Mouse (Mus musculus) neutrophil, adult 59 days (primary cell): Measurements from ENCODE around the gene Zfp428. TPM values are rescaled to one million over a fixed set of nuclear protein-coding genes. Genes with fewer than 3 reads are reported as not detected.

Experiments
- total RNA-seq, 2 experiments: library from RNA; stranded (reverse); gene quantifications; 1 replicate in 1 of 2; 2 replicates in 1 of 2; pipeline ENCODE4 v1.2.4; 2023

Gene Zfp428
- total RNA-seq, result 1 to 10 TPM in 1 of 2 experiments, under 1 TPM in 1; 0.31 to 1.2 TPM

DNA sequence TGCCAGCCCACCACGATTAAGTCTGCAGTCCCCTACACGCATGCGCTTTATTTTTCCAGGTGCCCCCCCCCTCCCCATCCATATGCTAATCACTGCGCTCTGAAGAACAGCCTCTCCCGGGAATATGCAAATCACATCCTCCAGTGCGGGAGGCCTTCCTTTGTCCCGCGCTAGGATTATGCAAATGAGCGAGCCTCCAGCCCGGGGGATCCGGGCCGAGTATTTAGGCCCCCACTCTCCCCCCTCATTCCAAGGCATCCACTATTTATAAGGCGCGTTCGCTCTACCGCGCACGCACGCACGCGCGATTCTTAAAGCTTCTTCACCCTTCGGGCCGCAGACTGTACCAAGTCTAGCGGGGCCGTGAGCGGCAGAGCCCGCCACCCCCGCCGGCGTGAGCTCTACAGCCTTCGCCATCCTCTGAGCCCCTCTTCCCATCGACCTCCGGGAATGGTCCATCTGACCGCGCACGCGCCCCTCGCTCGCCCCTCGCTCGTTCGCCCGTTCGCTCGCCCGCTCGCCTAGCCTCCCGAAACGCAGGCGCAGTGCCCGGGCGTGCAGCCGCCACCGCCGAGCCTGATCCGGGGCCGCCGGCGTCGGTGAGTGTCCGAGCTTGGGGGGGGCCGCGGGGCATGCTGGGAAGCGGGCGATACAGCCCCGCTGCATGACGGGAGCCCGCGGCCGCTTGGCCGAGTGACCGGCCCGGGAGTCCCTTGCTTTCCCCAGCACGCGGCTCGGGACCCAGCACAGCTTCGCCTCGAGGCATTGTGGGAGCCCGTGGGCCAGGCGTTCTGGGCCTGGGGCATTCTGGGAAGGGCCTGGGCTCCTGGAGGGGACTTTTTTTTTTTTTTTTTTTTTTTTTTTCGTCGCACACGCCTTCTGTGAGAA lies at the start of gene Zfp428:
TSS of gene Zfp428 (plus strand) at position 169 of the 888 bp plus-strand sequence.

DNA sequence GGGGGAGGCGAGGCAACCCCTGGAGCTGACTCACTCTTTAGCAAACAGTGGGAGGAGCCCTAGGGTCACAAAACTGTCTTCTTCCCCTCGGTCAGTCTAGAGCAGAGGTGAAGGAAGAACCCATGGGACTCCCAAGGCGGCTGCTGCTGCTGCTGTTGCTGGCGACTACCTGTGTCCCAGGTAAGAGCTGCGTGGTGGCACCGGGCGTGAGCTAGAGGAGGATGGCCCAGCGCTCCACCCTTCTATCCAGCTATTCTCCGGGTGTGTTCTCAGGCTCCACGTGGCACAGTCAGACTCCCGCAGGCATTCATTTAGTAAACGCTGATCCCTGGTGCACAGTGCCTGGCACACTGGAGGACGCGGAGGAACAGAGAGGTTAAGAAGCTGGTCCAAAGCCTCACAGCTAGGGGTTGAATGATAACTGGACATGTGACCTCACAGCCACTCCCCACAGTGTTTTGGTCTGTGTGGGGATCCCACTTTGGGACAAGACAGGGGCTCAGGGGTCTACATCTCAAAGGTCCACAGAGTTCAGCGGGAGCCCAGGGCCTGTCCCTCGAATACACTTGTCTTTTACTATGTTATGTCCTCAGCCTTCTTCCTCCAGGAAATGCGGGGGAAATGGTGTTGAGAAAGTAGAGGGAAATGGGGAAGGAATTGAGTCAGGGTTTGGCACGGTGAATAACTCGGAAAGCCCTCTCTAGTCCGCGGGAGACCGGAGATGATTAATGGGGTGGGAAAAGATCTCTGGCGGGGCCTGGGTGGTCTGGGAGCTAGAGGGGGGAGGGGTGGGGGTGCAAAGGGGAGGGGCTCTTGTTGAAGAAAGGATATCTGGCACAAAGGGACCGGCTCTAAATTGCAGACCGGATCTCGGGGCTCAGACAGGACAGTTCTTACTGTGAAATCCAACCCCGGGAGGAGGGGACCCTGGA lies 44.2 kb upstream of the Zfp428 start, which contains the start of gene Plaur:
TSS of gene Plaur (plus strand) at position 97 of the 932 bp plus-strand sequence.

DNA sequence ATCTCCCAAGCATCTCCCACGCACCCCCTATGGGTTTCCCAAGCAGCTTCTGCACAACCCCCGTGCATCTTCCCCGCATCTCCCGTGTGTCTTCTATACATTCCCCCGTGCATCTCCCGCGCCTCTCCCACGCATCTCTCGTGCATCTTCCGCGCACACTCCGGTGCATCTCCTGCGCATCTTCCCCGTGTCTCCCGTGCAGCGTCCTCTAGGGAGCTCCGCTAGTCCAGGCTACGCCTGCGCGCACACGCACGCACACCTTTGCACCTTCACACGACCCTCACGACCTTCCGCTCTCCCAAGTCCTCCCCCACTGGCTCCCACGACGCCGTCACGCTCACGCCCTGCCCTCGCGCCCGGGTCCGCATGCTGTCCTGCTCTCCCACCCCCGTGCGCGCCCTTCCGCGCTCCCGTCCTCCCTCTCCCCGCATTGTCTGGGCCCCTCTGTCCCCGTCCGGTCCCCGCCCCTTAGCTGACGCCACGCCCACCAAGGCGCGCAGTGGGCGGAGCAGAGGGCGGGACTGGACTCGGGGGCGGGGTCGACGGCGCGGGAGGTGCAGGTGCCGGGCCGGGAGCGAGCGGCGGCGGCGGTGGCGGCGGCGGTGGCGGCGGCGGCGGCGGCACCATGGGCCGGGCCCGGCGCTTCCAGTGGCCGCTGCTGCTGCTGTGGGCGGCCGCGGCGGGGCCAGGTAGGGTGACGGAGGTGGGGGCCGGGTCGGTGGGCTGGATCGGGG lies 25.2 kb upstream of the Zfp428 start, which contains the start of gene Cadm4:
TSS of gene Cadm4 (plus strand) at position 550 of the 734 bp plus-strand sequence.

DNA sequence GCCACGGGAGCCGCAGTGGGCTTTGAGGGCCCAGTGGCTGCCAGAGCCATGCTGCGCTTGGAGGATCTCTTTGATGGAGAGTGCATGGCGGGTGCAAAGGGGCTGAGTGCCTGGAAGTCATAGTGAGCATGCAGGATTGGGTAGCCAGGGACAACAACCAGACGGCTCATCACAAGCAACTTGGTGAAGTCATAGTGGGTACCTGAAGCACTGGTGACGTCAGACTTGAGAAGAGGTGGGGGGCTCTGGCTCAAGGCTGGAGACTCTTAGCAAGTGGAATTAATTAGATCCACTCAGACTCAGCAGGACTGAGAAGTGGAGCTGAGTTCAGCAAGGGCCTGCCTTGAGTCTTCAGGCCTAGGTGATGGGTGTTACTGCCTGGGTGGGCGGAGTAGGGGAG lies 5.5 kb downstream of the Zfp428 start, which contains the start of gene AC161166.1:
TSS of gene AC161166.1 (minus strand) at position 101 of the 400 bp plus-strand sequence.

DNA sequence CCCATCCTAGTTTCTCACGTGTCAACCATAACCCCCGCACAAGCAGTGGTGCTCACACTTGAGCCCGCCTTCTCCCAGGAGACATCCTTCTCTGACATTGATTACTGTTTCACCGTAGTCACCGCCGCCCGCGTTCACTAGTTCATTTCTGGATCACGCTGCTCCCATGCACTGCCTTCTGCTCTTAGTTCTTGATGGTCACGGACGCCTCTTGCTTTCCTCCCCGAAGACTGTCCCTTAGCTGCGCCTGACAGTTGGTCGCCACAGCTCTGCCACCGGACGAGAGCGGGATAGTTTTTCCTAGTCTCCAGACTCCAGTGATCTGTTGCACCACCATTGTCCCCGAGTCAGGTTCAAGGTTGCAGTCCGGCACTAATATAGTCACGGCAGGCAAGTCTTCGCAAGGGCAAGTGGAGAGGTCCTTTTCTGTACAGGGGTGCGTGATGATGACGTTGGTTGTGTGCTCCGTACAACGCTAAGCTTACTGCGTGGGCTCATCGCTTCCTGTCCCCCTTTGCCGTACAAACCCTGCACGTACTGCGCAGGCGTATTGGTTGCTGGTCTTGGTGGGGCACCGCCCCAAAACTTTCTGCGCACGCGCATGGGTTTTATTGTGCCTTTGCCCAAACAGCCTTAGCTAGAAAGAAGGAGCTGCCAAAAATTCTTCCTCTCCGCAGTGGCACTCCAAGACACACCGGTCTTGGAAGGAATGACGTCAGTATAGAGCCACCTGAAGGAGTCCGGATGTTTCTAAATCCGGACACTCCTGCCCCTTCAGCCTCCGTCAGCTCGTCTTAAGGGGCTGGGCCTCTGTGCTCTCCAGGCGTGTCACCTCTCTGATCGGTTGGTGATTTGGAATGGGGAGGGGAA lies 23.5 kb downstream of the Zfp428 start, which contains the start of gene Irgq:
TSS of gene Irgq (plus strand) at position 628 of the 870 bp plus-strand sequence.

DNA sequence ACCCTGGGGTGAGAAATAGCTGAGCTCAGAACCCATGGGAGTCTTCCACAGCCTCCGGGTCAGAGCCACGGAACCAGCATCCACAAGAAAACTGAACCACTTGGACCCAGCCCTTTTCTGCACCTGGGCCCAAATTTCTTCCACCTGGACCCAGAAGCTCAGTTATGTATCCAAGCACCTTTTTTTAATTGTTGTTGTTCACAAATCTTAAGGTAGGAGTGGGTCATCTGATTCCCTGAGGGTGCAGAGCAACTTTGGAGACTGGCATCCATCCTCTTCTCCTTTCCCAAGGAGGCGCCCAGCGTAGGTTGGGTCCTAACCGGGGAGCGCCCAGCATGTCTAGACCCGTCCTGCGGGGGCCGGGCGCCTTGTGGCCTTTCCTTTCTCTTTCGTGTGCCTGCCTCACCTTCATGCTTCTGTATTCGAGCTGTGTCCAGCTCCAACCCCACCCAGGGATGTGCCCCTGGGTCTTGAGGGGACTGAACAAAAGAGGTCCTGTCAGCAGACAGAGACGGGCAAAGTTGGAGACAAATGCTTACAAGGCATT lies 39.3 kb downstream of the Zfp428 start, which contains the start of the genes Pinlyp and Xrcc1:
TSS of gene Pinlyp (minus strand) at position 51 of the 547 bp plus-strand sequence.
TSS of gene Xrcc1 (plus strand) at position 222 of the 547 bp plus-strand sequence.

Other genes with a start within 250 kb of the Zfp428 start
- gene Zfp93, start 236.6 kb upstream of the Zfp428 start, total RNA-seq, result under 1 TPM; 0.15 to 0.44 TPM
- gene Zfp61, start 205.8 kb upstream of the Zfp428 start, total RNA-seq, result 1 to 10 TPM; 3.4 to 6.4 TPM
- 1 to 10 TPM; 1.1 to 1.3 TPM for gene Zfp94, start 190.3 kb upstream of the Zfp428 start, total RNA-seq
- under 1 TPM in 1 of 2 experiments, not detected in 1; 0.46 TPM for gene Tescl, start 173.1 kb upstream of the Zfp428 start, total RNA-seq
- gene Lypd5, start 157.8 kb upstream of the Zfp428 start, total RNA-seq, result not detected
- gene Kcnn4, start 136.7 kb upstream of the Zfp428 start, total RNA-seq, result 10 to 100 TPM; 10.4 to 15.7 TPM
- gene Smg9, start 107.4 kb upstream of the Zfp428 start, total RNA-seq, result 10 to 100 TPM; 51.5 to 57.8 TPM
- 1 to 10 TPM; 2.1 to 2.6 TPM for gene Irgc1, start 54.7 kb upstream of the Zfp428 start, total RNA-seq
- gene Plaur, start 44.5 kb upstream of the Zfp428 start, total RNA-seq, result 1,000 to 10,000 TPM in 1 of 2 experiments, 100 to 1,000 TPM in 1; 962 to 1,297 TPM
- not detected for gene Cadm4, start 25.0 kb upstream of the Zfp428 start, total RNA-seq
- gene AC161166.1, start 5.4 kb downstream of the Zfp428 start, total RNA-seq, result not detected
- gene Irgq, start 23.7 kb downstream of the Zfp428 start, total RNA-seq, result 1 to 10 TPM; 6.0 to 6.2 TPM
- not detected for gene Pinlyp, start 39.1 kb downstream of the Zfp428 start, total RNA-seq
- 10 to 100 TPM; 27.4 to 33.8 TPM for gene Xrcc1, start 39.3 kb downstream of the Zfp428 start, total RNA-seq
- 10 to 100 TPM; 71.6 to 77.0 TPM for gene Ethe1, start 80.5 kb downstream of the Zfp428 start, total RNA-seq
- gene Zfp575, start 80.6 kb downstream of the Zfp428 start, total RNA-seq, result under 1 TPM in 1 of 2 experiments, not detected in 1; 0.13 TPM
- gene Phldb3, start 103.8 kb downstream of the Zfp428 start, total RNA-seq, result 1 to 10 TPM; 5.7 to 5.8 TPM
- gene Lypd3, start 129.5 kb downstream of the Zfp428 start, total RNA-seq, result not detected
- not detected for gene Tex101, start 169.7 kb downstream of the Zfp428 start, total RNA-seq
- 1 to 10 TPM in 1 of 2 experiments, under 1 TPM in 1; 0.97 to 2.1 TPM for gene BC049730, start 202.2 kb downstream of the Zfp428 start, total RNA-seq
- 1 to 10 TPM; 8.0 to 9.5 TPM for gene Gm4763, start 219.9 kb downstream of the Zfp428 start, total RNA-seq